Mouse (Mus musculus): Measurements from ENCODE around the gene Zfp536.

DNA sequence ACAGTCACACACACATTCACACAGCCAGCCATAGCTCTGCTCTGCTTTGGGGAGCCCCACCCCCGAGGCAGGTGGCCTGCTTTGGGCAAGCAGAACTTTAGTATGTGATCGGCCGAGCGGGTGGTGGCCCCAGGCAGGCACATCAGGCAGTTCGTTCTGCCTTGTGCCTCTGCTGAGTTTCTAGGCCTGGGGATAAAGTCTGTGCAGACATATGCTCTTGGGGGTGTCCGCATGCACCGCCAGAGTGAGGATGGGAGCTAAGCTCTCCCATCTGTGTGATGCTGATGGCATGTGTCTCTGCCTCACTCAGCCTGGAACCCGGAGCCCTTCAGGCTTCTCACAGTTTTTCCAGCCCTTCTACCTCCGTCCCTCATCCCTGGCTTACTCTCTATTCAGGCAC, 263.7 kb downstream of the Zfp536 start:
- TF ChIP-seq CTCF (IDR thresholded peaks at IDR 0.05; ENCODE audit: control insufficient read depth, insufficient read depth, low read length), result no peak
- TF ChIP-seq POLR2A (IDR thresholded peaks at IDR 0.05; ENCODE audit: borderline replicate concordance, control insufficient read depth, low read depth, low read length), result no peak
